Mouse (Mus musculus) effector memory CD4-positive, alpha-beta T cell, adult 7 months (primary cell): ENCODE data around the gene Ythdf2. TPM values are rescaled to one million over a fixed set of nuclear protein-coding genes. Genes with fewer than 3 reads are reported as not detected.

Experiments
- polyA plus RNA-seq: library from polyadenylated mRNA; unstranded; fragments of 100-300 nt; shearing (Covaris generic); gene quantifications from one replicate; pipeline ENCODE4 v1.2.1, GENCODE M21; 2017

The Ythdf2 gene
- 94.5 TPM for polyA plus RNA-seq

GRCm38 (mm10) chr4:132211953-132212734, at the start of gene Ythdf2:
Gene Ythdf2, minus strand, starts transcription at chr4:132212303.

GRCm38 (mm10) chr4:132144080-132144841, 67.8 kb downstream of the Ythdf2 start, which contains the start of gene Oprd1:
Gene Oprd1, minus strand, starts transcription at chr4:132144486.

Other genes starting within 250 kb of the Ythdf2 start
- not detected for gene Gm10300, start 137.6 kb downstream of the Ythdf2 start, polyA plus RNA-seq
- 193 TPM for gene Epb41, start 137.0 kb downstream of the Ythdf2 start, polyA plus RNA-seq
- not detected for gene Oprd1, start 67.8 kb downstream of the Ythdf2 start, polyA plus RNA-seq
- 4.7 TPM for gene Gmeb1, start 49.3 kb upstream of the Ythdf2 start, polyA plus RNA-seq
- gene Taf12, start 62.1 kb upstream of the Ythdf2 start, polyA plus RNA-seq, result 39.1 TPM
- gene Rab42, start 91.1 kb upstream of the Ythdf2 start, polyA plus RNA-seq, result not detected
- 60.5 TPM for gene Trnau1ap, start 117.2 kb upstream of the Ythdf2 start, polyA plus RNA-seq
- gene Rcc1, start 141.3 kb upstream of the Ythdf2 start, polyA plus RNA-seq, result 14.4 TPM
- 5.2 TPM for gene Phactr4, start 210.2 kb upstream of the Ythdf2 start, polyA plus RNA-seq